Mouse (Mus musculus) ZHBTc4 (cell line): ENCODE data around the gene Fam210b.

Source experiments
- DNase-seq: peaks from one replicate; pipeline ENCODE4 v3.0.0-alpha.2; 2011; ENCODE audit warnings: low read depth, low spot score

Fam210b gene

DNA sequence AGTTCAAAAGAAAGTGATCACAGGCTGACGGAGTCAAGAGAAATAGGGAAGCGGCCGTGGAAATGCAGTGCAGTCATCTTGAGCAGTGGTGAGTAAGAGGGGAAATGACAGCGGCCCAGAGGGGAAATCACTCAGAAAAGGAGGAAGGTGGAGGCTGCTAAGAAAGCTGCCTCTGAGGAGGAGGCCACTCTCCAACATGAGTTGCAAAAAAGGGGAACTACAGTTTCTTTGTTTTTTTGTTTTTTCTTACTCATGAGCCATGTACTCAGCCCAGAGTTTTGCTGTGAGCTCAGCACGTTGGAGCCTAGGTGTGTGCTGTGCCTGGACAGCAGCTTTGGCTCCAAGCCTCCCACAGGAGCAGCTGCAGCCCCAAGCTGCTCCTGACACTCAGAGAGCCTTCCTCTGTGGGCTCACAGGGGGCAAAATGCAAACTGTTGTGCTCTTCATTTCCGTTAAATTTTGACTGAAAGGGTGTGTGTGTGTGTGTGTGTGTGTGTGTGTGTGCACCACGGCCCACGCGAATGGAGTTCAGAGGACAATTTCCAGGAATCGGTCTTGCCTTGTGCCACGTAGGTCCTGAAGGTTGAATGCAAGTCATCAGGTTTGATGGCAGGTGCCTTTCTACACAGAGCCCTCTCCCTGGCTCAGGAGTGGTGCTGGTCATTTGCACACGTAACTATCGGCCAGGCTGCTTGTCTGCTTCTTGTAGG, 55.9 kb downstream of the Fam210b start:
- no peak for DNase-seq

- peak; percentile 33 for DNase-seq
These were observed 58.9 kb downstream of the Fam210b start for GRCm38 (mm10) chr2:172404239-172404638.

DNA sequence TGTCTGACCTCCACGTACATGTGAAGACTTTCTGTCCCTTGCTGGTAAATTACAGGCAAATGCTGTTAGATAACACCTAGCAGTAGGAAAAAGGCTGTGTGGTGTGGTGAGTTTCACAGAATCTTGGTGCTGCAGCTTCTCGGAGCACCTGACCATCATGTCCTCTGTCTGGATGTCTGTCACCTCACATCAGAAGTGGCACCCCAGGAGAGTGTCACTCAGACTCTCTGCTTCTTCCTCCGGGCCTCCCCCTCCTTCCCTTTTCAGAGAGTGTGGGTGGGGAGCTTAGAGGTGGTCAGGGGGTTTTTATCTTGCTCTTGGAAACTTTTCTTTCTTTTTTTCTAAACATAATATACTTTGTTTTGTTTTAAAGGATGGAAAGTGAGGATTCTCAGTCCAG, 59.6 kb downstream of the Fam210b start:
- DNase-seq, result no peak
